Mouse (Mus musculus): ENCODE results near the gene Chml. TPM values are rescaled to one million over a fixed set of nuclear protein-coding genes. Genes with fewer than 3 reads are reported as not detected.

Chml gene
- total RNA-seq (2021): 1 to 10 TPM; 3.0 to 4.5 TPM
- long read RNA-seq, experiment 1, full-length matches to known transcripts: 1 of 1 reads
- long read RNA-seq, experiment 1, partial matches to known transcripts: 0 of 1 reads
- long read RNA-seq, experiment 1, other reads (novel, unspliced or antisense): 0 of 1 reads
- long read RNA-seq, experiment 2, full-length matches to known transcripts: 3 of 4 reads
- long read RNA-seq, experiment 2, partial matches to known transcripts: 0 of 4 reads
- long read RNA-seq, experiment 2, other reads (novel, unspliced or antisense): 1 of 4 reads

- intact Hi-C loops (cut with DNase I; ENCODE audit: low total_unique reads): loop anchor here (5.0 to 10.0 kb wide), 2 partner anchors 65 to 192 kb away; partner anchors contain the start of genes Exo1 and Fh1
- peak; percentile 98 for DNase-seq
Observed at GRCm38 (mm10) chr1:175692246-175692996, at the start of gene Chml, which contains the start of gene Opn3. Chml (minus strand) TSS chr1:175692901. Opn3 (minus strand) TSS chr1:175692776.

- no peak for DNase-seq
- intact Hi-C loops (cut with DNase I; ENCODE audit: low total_unique reads): no loop called here
Observed at GRCm38 (mm10) chr1:175725771-175726170, 33.1 kb upstream of the Chml start.

DNA sequence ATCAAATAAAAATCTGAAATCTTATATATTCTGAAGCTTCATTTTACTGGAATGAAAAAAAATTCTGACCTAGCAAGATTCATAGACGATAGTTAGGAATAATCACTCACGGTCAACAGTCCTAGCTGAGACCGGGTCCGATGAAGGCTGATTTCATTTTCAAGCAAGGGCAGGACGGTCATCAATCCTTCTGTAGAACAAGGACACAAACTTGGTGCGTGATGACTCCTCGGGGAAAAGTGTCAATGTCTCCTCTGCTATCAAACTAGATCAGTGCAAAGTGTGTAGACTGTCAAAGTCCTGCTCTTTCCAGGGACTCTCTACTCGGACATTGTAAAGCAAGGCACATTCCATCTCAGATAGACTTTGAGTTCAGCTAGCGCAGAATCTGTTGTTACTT lies 24.1 kb upstream of the Chml start:
- intact Hi-C loops (cut with DNase I; ENCODE audit: low total_unique reads): no loop called here
- DNase-seq: no peak

- intact Hi-C loops (cut with DNase I; ENCODE audit: low total_unique reads): no loop called here
- DNase-seq: peak; percentile 9
Observed at GRCm38 (mm10) chr1:175712338-175712909, 19.7 kb upstream of the Chml start.

DNA sequence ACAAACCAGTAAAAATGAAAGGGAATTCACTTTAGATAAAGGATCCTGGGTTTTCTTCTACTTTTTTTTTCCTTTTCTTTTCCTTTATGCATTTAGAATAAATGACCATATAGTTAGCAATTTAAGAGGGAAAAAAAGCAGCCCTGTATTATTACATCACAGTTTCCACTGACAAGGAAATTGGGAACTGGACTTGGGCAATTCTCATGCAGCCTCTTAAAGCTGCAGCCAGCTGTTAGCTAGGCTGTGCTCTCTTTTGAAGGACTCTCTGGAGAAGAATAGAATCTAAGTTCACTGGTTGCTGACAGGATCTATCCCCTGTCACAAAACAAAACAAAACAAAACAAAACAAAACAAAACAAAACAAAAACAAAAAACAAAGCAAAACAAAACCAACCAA lies 15.3 kb upstream of the Chml start:
- intact Hi-C loops (cut with DNase I; ENCODE audit: low total_unique reads): no loop called here
- DNase-seq: no peak

GRCm38 (mm10) chr1:175707599-175707998 lies 14.9 kb upstream of the Chml start:
- intact Hi-C loops (cut with DNase I; ENCODE audit: low total_unique reads): no loop called here
- DNase-seq: no peak

DNA sequence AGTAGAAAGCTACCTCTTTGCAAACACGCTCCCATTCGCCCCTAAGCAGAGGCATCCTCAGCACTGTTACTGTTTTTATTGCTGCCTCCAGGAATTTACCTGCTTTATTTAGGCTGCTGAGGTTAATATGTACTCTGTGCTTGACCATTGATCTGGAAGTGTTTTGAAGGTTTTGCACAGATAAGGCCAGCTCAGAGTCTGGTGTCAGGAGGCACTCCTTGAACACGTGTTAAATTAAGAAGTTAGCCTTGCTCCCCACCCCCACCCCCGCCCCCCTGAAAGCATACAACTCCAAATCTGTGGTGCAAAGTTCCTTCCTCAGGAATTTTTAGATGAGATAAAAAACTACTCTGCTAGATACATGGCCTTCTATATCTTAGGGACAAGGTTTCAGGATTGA lies 8.4 kb upstream of the Chml start:
- DNase-seq: no peak
- intact Hi-C loops (cut with DNase I; ENCODE audit: low total_unique reads): no loop called here

GRCm38 (mm10) chr1:175699796-175700195 lies 7.1 kb upstream of the Chml start:
- DNase-seq: no peak
- intact Hi-C loops (cut with DNase I; ENCODE audit: low total_unique reads): loop anchor here (10.0 kb wide), 1 partner anchor 185 kb away; the partner anchor contains the start of gene Exo1

- intact Hi-C loops (cut with DNase I; ENCODE audit: low total_unique reads): loop anchor here (10.0 kb wide), 1 partner anchor 185 kb away; the partner anchor contains the start of gene Exo1
- no peak for DNase-seq
Observed at GRCm38 (mm10) chr1:175699375-175699774, 6.7 kb upstream of the Chml start.

GRCm38 (mm10) chr1:175698293-175698692 lies 5.6 kb upstream of the Chml start, which contains the start of gene Wdr64:
Wdr64 (plus strand) TSS chr1:175698593.
- DNase-seq: no peak
- intact Hi-C loops (cut with DNase I; ENCODE audit: low total_unique reads): loop anchor here (10.0 kb wide), 1 partner anchor 187 kb away; the partner anchor contains the start of gene Exo1

GRCm38 (mm10) chr1:175693429-175693960 lies 794 bp upstream of the Chml start:
- DNase-seq: no peak
- intact Hi-C loops (cut with DNase I; ENCODE audit: low total_unique reads): loop anchor here (5.0 to 10.0 kb wide), 2 partner anchors 66 to 191 kb away; partner anchors contain the start of genes Exo1 and Fh1

GRCm38 (mm10) chr1:175692997-175693361 lies 278 bp upstream of the Chml start:
- intact Hi-C loops (cut with DNase I; ENCODE audit: low total_unique reads): loop anchor here (5.0 to 10.0 kb wide), 2 partner anchors 66 to 192 kb away; partner anchors contain the start of genes Exo1 and Fh1
- no peak for DNase-seq

- intact Hi-C loops (cut with DNase I; ENCODE audit: low total_unique reads): loop anchor here (5.0 to 10.0 kb wide), 2 partner anchors 64 to 193 kb away; partner anchors contain the start of genes Exo1 and Fh1
- DNase-seq: no peak
Observed at GRCm38 (mm10) chr1:175691686-175692245, 935 bp downstream of the Chml start.

GRCm38 (mm10) chr1:175680995-175681394 lies 11.7 kb downstream of the Chml start:
- intact Hi-C loops (cut with DNase I; ENCODE audit: low total_unique reads): no loop called here
- DNase-seq: no peak

DNA sequence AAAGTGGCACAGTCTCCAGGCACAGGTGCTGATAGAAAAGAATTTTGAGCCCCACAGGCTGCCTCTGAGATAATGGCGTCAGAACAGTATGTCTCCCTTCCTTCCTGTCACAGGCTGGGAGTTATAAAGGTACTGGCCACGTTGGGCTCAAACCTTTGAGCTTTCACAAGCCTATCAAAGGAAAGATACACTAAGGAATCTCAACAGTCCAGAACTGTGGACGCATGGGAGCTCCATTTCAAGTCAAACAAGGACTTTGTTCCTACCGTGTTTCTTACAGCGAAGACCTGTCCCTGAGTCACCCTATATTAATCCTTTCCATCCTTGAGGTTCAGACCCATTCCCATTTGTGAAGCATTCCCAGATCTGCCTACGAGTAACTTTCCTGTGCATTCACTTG lies 15.2 kb downstream of the Chml start:
- intact Hi-C loops (cut with DNase I; ENCODE audit: low total_unique reads): no loop called here
- DNase-seq: no peak

- intact Hi-C loops (cut with DNase I; ENCODE audit: low total_unique reads): no loop called here
- DNase-seq: no peak
Observed at GRCm38 (mm10) chr1:175675116-175675515, 17.6 kb downstream of the Chml start.

DNA sequence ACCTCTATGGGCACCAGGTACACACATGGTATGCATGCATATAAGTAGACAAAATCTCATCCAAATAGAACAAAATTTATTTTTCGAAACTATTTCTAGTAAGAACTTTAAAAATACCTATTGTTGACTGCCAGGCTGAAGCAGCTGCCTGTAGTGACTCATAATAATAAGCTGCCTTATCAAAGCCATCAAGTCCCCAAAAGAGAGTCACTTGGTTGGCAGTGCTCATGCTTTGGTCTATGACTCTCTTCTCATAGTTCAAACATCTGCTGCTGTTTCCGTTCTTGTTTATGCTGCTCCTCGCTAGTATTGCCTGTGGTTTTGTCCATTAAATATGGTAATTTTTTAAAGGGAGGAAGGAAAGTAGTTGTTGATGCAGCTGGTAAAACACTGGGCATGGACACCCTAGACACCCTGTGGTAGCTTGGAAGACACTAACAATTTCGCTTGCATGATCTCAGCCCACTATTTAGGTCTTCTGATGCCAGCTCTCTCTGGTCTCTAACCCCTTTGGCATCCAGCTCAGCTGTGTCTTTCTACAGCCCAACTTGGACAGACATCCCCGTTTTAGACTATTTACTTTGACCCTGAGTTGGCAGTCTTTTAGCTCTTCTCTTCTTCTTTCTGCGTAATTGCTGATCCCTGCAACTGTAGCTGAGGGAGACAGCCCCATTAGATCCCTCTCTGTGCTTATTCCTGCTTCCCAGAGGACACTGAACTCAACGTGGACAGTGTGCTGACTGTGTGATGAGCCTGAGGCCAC lies 19.0 kb downstream of the Chml start:
- no peak for DNase-seq
- intact Hi-C loops (cut with DNase I; ENCODE audit: low total_unique reads): no loop called here

DNA sequence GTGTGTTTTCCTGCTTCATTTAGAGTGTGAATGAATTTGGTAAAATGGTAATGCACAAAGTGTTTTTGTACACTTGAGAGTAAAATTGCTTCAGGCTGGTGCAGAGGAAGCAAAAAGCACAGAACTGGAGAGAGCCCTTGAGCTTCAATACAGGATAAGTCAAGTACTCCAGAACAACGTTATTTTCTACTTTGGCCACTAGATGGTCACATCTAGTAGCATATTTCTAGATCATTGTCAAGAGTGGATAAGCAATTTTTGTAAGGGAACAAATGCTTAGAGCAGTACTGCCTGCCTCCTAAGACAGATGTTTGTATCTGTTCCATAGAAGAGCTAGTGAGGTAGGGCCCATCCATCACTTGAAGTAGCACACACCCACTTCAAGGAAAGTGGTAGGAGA lies 21.1 kb downstream of the Chml start:
- intact Hi-C loops (cut with DNase I; ENCODE audit: low total_unique reads): no loop called here
- no peak for DNase-seq

DNA sequence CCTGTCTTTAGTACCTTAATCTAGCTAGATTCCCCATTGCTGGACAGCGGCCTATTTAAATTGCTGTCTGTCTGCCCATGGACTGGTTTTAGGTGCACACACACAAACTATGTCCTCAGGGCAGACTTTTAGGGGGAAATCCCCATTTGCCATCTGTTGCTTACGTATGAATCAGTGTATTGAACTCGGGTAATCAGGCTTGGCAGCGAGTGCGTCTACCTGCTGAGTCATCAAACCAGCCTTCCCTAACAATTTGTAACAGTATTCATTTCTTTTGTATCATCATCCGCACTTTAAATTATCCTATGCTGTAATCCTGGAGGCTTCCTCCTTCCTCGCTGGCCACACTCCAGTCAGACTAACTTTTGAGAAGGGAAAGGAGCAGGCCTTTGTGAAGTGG lies 22.7 kb downstream of the Chml start:
- intact Hi-C loops (cut with DNase I; ENCODE audit: low total_unique reads): no loop called here
- DNase-seq: no peak

Data from gastrocnemius, postnatal 14 days (tissue).